Mouse (Mus musculus) megakaryocyte-erythroid progenitor cell, adult 5-6 weeks (primary cell): Measurements from ENCODE around the gene Itga6. TPM values are rescaled to one million over a fixed set of nuclear protein-coding genes. Genes with fewer than 3 reads are reported as not detected.

Source experiments
- ATAC-seq: replicated peaks from 2 replicates; pipeline ENCODE4 v1.8.0; 2016; ENCODE audit warnings: mild to moderate bottlenecking, inconsistent platforms; ENCODE audit not compliant: severe bottlenecking, poor library complexity, low FRiP score, low TSS enrichment
- total RNA-seq, 2 experiments: library from RNA; stranded (forward) in 1 of 2; stranded (reverse) in 1 of 2; fragments of 200-1000, 215-1000 nt in 1 of 2; fragments of >200 nt in 1 of 2; fragmentation: Nextera tagmentation in 1 of 2; gene quantifications; 2 replicates each; pipeline ENCODE4 v1.2.3; 2014 to 2017

Itga6 gene
- total RNA-seq, 2 experiments from 2014 or later, result 21.2 to 30.4 TPM

DNA sequence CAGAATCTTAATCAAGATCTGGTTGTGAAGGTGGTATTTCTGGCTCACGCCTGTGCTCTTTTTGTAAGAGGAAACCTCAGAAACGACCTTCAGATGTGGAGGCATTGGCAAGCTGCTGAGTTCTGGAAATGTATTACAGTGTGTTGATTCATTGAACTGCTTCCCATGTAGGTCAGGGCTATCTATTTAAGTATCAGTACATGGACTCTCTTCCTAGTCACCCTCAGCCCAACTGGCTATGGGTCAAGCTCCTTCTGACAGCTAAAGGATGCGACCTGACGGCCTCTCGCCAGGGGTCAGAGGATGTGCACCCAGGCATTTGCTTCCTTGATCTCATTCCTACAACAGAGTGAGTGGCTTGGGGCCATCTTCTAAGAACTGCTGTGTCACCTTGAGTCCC is 45.3 kb downstream of the Itga6 start:
- no peak for ATAC-seq

DNA sequence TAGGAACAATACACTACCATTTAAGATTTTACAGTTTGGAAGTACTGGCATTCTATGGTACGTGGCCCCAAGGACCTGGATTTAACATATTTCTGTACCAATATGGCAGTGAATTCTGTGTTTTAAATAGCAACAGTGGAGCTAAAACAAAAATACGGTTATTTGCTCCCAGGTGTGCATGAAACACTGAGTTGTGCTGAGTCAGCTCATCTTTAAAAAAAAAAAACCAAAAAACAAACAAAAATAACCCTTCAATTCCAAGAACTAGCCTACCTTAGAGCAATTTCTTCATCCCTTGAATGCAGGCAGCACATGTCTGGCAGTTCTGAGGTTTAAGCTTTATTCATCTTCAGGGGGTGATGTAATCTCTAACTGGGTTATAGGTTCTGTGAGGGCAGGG is 45.8 kb downstream of the Itga6 start:
- ATAC-seq, result no peak

- no peak for ATAC-seq
Measured at GRCm38 (mm10) chr2:71794139-71794538, 48.7 kb downstream of the Itga6 start.

- no peak for ATAC-seq
Measured at GRCm38 (mm10) chr2:71796787-71797186, 51.4 kb downstream of the Itga6 start.

DNA sequence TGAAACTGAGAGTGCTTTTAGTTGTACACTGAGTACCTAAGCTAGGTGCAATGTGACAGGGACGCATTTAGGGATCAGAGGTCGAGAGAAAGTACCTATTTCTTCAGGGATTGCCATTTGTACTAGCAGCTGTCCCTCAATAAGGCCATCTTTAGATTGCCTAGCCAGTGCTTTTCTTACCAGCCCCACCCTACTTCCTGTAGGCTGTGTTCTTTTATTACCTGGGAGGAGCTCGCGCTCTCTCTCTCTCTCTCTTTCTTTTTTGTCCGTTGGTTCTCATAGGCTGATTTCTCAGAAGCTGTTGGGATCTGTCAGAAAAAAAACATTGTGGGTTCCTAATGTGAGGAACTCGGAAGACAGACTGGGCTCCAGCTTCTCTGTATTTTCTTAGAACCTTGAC is 55.4 kb downstream of the Itga6 start:
- no peak for ATAC-seq

- ATAC-seq, result no peak
Measured at GRCm38 (mm10) chr2:71801691-71802090, 56.3 kb downstream of the Itga6 start.

DNA sequence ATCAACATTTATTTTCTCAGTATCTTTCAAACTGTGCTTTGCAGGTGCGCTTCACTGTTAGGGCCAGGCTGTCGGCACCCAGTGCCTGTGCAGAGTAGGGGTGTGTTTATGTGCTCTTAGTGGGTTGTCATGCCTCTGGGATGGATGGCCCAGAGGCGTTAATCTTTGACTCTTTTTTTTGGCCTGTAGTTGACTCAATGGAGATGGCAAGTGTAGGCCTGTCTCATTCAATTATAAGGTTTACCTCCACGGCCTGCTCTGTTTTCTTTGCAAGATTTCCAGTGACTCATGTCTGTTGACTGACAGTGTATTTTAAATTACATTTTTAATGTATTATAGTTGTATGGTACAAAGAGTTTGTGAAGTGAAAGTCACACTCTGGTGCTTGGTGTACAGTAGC is 56.7 kb downstream of the Itga6 start:
- no peak for ATAC-seq

DNA sequence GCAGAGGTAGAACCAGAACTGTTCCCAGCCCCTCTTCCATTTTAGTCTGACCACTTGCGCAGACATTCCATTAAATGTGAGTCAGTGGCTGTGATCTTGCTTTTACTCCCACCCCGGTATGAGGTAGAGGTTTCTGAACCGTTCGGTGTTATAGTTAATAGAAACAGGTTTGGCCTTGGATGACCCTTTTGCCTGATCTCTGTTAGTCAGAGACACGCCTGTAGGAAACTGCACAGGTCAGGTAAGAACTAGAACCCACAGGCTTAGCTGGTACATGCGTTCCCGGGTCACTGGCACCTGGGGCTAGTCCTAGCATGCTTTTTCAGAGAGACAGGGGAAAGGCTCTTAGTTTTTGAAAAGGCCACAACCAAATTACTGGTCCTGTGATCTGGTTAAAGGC is 59.7 kb downstream of the Itga6 start:
- ATAC-seq, result no peak

- ATAC-seq, result no peak
Measured at GRCm38 (mm10) chr2:71805611-71806567, 60.5 kb downstream of the Itga6 start.

DNA sequence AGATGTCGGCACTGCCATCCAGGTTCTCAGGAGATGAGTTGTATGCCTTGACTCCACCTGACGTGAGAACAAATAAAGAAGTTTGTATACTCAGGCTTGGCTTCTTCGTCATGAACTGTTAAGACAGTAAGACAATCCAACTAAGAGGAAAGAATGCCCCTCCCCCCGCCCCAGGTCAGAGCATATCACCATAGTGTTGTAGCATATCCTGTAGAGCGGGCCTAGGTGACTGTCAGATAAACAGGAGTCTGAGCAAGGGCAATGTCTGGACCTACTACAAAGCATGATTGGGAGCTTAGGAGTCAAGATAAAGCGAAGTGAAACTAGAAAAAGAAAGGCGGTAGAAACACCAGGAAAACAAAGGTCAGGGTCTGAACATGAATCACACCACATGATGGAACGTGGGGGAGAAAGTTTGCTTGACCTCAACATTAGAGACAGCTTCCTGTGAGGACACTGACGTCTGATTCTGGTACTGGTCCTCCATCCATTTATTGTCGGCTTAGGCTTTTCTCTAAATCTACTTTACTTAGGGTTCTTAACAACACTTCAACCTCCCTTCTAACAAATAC is 64.0 kb downstream of the Itga6 start:
- ATAC-seq, result peak; percentile 53

- no peak for ATAC-seq
Measured at GRCm38 (mm10) chr2:71810010-71810409, 64.6 kb downstream of the Itga6 start.

DNA sequence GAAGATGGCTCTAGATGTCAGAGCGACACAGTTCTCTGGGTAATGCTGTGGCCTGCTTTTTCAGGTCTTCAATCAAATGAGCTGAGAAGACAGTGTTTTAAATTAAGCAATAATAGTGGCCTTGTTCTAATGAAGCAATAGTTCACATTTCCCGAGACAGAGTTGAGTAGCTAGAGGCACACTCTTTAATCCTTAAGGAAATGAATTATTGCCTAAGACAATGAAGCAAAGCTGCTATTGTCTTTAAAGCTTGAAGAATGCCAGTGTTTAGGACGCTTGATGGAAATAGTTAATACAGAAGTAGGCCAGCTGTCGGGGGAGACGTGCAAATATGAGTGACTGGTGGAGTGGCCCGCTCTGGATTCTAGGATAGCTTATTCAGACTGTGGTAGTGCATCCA is 65.5 kb downstream of the Itga6 start:
- no peak for ATAC-seq

DNA sequence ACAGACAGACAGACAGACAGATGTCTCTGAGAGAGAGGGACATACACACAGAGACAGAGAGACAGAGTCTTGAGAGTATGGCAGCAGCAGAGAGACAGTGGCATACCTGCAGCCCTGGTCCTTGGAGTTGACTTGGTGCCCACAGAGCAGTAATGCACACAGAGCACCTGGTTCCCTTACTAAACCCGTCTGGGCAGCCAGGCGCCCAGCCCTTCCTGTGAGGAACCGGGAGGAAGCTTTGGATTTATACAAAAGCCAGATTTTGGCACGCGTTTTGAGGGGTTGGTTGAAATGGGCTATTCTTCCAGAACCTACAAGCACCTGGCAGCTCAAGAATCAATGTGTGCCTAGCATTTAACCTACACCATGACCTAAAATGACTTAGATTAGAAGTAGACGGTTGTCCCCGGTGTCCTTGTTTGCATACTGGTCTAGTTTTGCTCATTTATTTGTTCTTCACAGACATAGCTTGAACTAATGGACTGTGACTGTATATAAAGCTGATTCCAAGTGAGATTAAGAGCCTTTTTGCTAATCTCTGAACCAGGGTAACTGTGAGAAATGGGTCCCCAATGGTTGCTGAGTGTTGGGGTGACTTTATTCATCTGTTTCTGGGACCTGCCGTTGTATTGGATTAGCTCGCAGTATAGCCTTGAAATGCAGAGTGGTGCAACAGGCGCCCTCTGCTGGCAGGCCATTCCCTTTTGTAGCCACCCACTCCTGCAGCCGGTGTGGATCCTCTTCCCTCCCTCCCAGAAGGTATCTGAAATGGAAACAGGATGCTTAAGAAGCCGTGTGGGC is 67.0 kb downstream of the Itga6 start:
- peak; percentile 69 for ATAC-seq

DNA sequence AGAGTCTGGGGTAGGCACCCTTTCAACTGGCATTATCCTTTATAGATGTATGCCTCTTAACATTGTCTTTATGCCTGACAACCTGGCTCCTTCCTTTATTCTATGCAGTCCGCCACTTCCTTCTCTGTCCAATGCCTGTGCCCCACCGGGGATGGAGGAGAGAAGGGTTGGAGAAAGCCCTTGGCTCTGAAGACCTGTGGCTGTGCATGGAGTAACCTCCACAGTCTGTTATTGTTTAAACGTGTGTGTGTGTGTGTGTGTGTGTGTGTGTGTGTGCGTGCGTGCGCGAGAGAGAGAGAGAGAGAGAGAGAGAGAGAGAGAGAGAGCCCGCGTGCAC is 67.6 kb downstream of the Itga6 start:
- ATAC-seq, result no peak

- no peak for ATAC-seq
Measured at GRCm38 (mm10) chr2:71813371-71813770, 68.0 kb downstream of the Itga6 start.

DNA sequence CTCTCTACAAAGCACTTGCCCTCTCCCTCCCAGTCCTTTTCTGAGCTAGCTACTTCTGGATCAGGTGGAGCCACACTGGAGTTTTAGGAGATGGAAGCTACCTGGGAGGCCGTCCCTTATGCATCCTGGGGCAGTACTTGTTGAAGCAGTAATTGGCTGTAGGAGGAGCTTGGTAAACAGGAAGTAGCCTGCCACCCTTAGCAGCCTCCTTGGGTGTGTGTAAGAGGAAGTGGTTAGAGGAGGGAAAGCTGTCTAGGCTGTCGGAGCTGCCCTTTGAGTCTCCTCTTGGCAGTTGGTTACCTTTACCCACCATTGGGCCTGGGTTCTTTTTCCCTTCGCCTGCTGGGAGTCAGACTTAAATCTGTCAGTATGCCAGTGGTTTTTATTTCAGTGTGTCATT is 68.6 kb downstream of the Itga6 start:
- peak; percentile 83 for ATAC-seq

GRCm38 (mm10) chr2:71815279-71815678 is 69.9 kb downstream of the Itga6 start:
- no peak for ATAC-seq

DNA sequence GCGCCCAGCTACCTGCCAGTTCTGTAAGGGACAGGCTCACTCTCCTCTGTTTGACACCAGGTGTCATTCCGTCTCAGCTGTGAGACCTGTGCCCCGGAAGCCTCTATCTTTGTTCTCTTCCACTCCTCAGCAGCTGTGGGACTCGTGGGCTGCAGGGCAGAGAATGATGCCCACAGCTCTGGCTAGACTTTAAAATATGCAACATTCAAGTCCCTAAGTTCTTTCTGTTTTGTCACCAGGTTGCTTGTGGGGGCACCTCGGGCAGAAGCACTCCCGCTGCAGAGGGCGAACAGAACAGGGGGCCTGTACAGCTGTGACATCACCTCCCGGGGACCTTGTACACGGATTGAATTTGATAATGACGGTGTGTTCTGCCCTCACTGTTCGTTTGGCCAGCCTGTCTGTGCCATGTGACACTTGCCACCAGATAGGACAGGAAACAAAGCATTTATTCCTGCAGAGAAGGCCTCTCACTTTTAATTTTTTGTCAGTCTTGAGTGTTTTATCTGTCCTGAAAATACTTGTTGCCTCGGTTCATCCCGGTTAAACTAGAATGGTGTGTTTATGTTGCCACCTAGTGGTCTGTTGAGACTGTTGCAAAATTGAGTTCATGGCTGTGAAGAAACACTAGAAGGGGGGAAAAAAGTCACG is 71.1 kb downstream of the Itga6 start:
- ATAC-seq, result peak; percentile 56

GRCm38 (mm10) chr2:71824146-71824545 is 78.7 kb downstream of the Itga6 start:
- ATAC-seq, result no peak

GRCm38 (mm10) chr2:71827711-71828110 is 82.3 kb downstream of the Itga6 start:
- ATAC-seq, result no peak
